Mouse (Mus musculus): Measurements from ENCODE around the gene Agxt.

DNA sequence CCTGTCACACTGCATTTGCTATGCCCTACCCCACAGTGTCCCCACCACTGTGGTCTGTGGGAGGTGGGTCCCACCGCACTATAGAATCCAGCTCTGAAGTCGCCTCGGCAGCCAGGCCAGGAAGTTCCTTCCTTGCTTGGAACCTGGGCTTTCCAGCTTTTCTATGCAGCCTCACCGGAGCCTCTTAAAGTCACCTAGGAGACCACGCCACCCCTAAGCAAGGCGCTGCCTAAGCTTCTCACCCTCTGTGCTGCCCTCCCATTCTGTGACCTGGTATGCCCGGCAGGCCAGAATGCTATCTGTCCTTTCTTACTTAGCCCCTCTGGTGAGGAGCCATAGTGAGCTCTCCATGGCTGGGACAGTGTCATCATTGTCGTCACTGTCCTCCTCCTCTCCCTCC lies 26.3 kb downstream of the Agxt start:
- TF ChIP-seq EP300 (IDR thresholded peaks at IDR 0.05; ENCODE audit: low read depth) = no peak
- no peak for TF ChIP-seq CTCF (IDR thresholded peaks at IDR 0.05; ENCODE audit: low read depth)
